ENCODE assay signal across 9 mouse cellular contexts in the genomic region with DNA sequence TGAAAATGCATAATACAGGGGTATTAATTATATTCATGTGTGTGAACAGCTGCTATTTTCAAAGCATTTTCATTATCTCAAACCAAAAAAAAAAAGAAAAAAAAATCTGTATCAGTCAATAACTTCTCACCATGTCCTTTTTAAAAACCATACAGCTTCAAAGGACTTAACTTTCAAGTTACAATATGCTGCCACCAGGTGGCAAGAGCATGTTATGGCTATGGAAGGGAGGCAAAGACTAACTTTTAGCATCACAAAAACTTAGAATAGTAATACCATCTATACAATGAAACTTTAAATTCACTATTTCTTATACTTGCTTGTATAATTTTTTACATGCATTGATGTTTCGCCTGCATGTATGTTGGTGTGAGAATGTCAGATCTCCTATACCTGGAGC. TPM values are rescaled to one million over a fixed set of nuclear protein-coding genes. Genes with fewer than 3 reads are reported as not detected.
A peak's percentile ranks its signal among the peaks of the same experiment; 100 is the strongest.
DNase-seq lines count a peak whose midpoint lies in the region; ATAC-seq and TF ChIP-seq lines count a peak whose summit lies in the region.
"Had no signal": no experiment of that assay in that cellular context is flagged by ENCODE, and none has a peak within 500 bp of the region (broad histone marks: within the 10 kb centered on the region; RNA-seq: fewer than 3 reads in every experiment).

No protein-coding gene starts in this region.

- peak; percentile 86 for TF ChIP-seq CTCF in heart, adult 2 months (IDR thresholded peaks at IDR 0.05)
- no peak for TF ChIP-seq CTCF in spleen, adult 2 months (IDR thresholded peaks at IDR 0.05; ENCODE audit: extremely low read depth, insufficient read depth, insufficient read length, insufficient replicate concordance)

- H3K36me3 ChIP-seq in heart, adult 2 months (ENCODE audit: control insufficient read depth, insufficient read depth, low read length), result no peaks in the 10 kb centered on the region
- H3K36me3 ChIP-seq in spleen, adult 2 months (ENCODE audit: control insufficient read depth, insufficient read depth, low read length), result no peaks in the 10 kb centered on the region
- H3K36me3 ChIP-seq in midbrain, embryonic 11.5 days (ENCODE audit: control insufficient read depth, insufficient read depth, low read length), result no peaks in the 10 kb centered on the region
- H3K36me3 ChIP-seq: midbrain, embryonic 12.5 days had no signal

- peaks cover 5% of the 10 kb centered on the region for H3K4me1 ChIP-seq in heart, adult 2 months (ENCODE audit: control insufficient read depth, insufficient read depth, low read length)
- H3K4me1 ChIP-seq in spleen, adult 2 months (ENCODE audit: control insufficient read depth, insufficient read depth, insufficient read length), result no peaks in the 10 kb centered on the region
- H3K4me1 ChIP-seq in midbrain, embryonic 11.5 days (ENCODE audit: control insufficient read depth, insufficient read depth, low read length), result no peaks in the 10 kb centered on the region
- H3K4me1 ChIP-seq: midbrain, embryonic 12.5 days had no signal

- no peak overlapping the region for H3K4me3 ChIP-seq in heart, adult 2 months
- no peak overlapping the region for H3K4me3 ChIP-seq in spleen, adult 2 months (ENCODE audit: extremely low read depth, insufficient read depth, insufficient read length)
- H3K4me3 ChIP-seq in midbrain, embryonic 11.5 days (ENCODE audit: low read depth, low read length), result no peak overlapping the region
- H3K4me3 ChIP-seq: midbrain, embryonic 12.5 days had no signal

- TF ChIP-seq POLR2A in heart, adult 2 months (IDR thresholded peaks at IDR 0.05; ENCODE audit: insufficient read depth, low read depth, low read length), result no peak
- no peak for TF ChIP-seq POLR2A in spleen, adult 2 months (IDR thresholded peaks at IDR 0.05; ENCODE audit: low read depth, low read length)

- no peak for ATAC-seq in midbrain, embryonic 11.5 days (ENCODE audit: low FRiP score)

- WGBS in heart, adult 2 months, result 76% methylated on average over 1 of the region's 1 CpGs
- WGBS in spleen, adult 2 months, result 73% methylated on average over 1 of the region's 1 CpGs
- WGBS in midbrain, embryonic 11.5 days, result 73% methylated on average over 1 of the region's 1 CpGs

- peaks cover 1% of the 10 kb centered on the region; the same call in 1 of the 2 replicates for H3K79me2 ChIP-seq in heart, adult 2 months (replicated peaks; ENCODE audit: control insufficient read depth, insufficient read depth, low read length)

- no peak overlapping the region for H3K9ac ChIP-seq in heart, adult 2 months (ENCODE audit: low read depth, low read length)
- H3K9ac ChIP-seq in midbrain, embryonic 11.5 days (ENCODE audit: low read length), result no peak overlapping the region
- H3K9ac ChIP-seq: midbrain, embryonic 12.5 days had no signal

- intact Hi-C loops in heart, adult 2 months (cut with DNase I), result loop anchor here (2.0 kb wide), 1 partner anchor 27 kb away; no protein-coding TSS in a partner anchor

- no peaks in the 10 kb centered on the region for H3K9me3 ChIP-seq in midbrain, embryonic 11.5 days (ENCODE audit: control insufficient read depth, low read length)
- H3K9me3 ChIP-seq: midbrain, embryonic 12.5 days had no signal

- H3K27ac ChIP-seq in heart, adult 2 months, result no peak overlapping the region
- no peak overlapping the region for H3K27ac ChIP-seq in spleen, adult 2 months (ENCODE audit: insufficient read depth, low read length)
- no peak overlapping the region for H3K27ac ChIP-seq in midbrain, embryonic 11.5 days (ENCODE audit: low read depth, low read length)
- H3K27ac ChIP-seq: midbrain, embryonic 12.5 days had no signal

- H3K4me2 ChIP-seq in midbrain, embryonic 11.5 days, result no peak overlapping the region
- H3K4me2 ChIP-seq: midbrain, embryonic 12.5 days had no signal

- no peak for TF ChIP-seq EP300 in heart, adult 2 months (IDR thresholded peaks at IDR 0.05; ENCODE audit: insufficient read depth, low read depth, low read length)

- no peaks in the 10 kb centered on the region for H3K27me3 ChIP-seq in heart, adult 2 months (ENCODE audit: control insufficient read depth, insufficient read depth, low read length)
- no peaks in the 10 kb centered on the region for H3K27me3 ChIP-seq in spleen, adult 2 months (ENCODE audit: control insufficient read depth, insufficient read depth, low read length)
- no peaks in the 10 kb centered on the region for H3K27me3 ChIP-seq in midbrain, embryonic 11.5 days (ENCODE audit: control insufficient read depth, insufficient read depth, low read length)
- H3K27me3 ChIP-seq: midbrain, embryonic 12.5 days had no signal

- no peak for DNase-seq in heart, adult 2 months
- no peak for DNase-seq in heart, adult 8-10 months (ENCODE audit: low spot score)
- peak; percentile 7 to 33 for DNase-seq in spleen, adult 2 months (ENCODE audit: low read depth in 1 of 2, low spot score in 2 of 2)
- DNase-seq in spleen, adult 12 weeks (ENCODE audit: low spot score), result no peak
- DNase-seq in embryo, embryonic 10.5 days (ENCODE audit: low spot score), result peak; percentile 68
- DNase-seq in retina, postnatal 7 days (ENCODE audit: low read depth, low spot score), result peak; percentile 23
- no peak for DNase-seq in cerebellum, adult 9-10 months
- no peak for DNase-seq in midbrain, embryonic 11.5 days (ENCODE audit: low spot score, missing footprints)

RNA-seq across cellular contexts. Expression of a gene that starts 33.6 kb away (rescaled TPM):
- total RNA-seq in heart, adult 2 months (2021), result 10 to 100 TPM; 24.8 to 32.0 TPM
- polyA plus RNA-seq in heart, adult 2 months (2012; rRNA removed), result 62.0 and 80.4 TPM in 2 replicates
- 10 to 100 TPM; 23.2 to 31.2 (median 26.0) TPM for total RNA-seq in heart, adult 8-10 months (2022)
- polyA plus RNA-seq in spleen, adult 2 months (2012; rRNA removed), result 122 and 144 TPM in 2 replicates
- polyA plus RNA-seq in midbrain, embryonic 11.5 days (2014; fragmentation: Nextera tagmentation; extraction: Ambion mirVana), result 52.4 and 56.6 TPM in 2 replicates

Comparison
In these comparisons a context has a peak if more than half of its experiments do, and no peak if none do; other contexts are left out.
1. DNase-seq: peak in spleen, adult 2 months (2 of 2), embryo, embryonic 10.5 days (single experiment) and retina, postnatal 7 days (single experiment); none in heart, adult 2 months (0 of 2), heart, adult 8-10 months (single experiment), spleen, adult 12 weeks (single experiment), cerebellum, adult 9-10 months (single experiment) and midbrain, embryonic 11.5 days (single experiment).